Mouse (Mus musculus) liver, postnatal 0 days (tissue): ENCODE results near the gene Ddo.

Experiments
- CTCF ChIP-seq: sonication (generic); IDR thresholded peaks from 2 replicates; pipeline ENCODE4 v1.5.1; 2016; ENCODE audit warnings: antibody characterized with exemption, low read depth
- EP300 ChIP-seq: IDR thresholded peaks from 2 replicates; pipeline ENCODE4 v1.6.1; 2016; ENCODE audit warnings: antibody characterized with exemption, low read depth, mild to moderate bottlenecking

DNA sequence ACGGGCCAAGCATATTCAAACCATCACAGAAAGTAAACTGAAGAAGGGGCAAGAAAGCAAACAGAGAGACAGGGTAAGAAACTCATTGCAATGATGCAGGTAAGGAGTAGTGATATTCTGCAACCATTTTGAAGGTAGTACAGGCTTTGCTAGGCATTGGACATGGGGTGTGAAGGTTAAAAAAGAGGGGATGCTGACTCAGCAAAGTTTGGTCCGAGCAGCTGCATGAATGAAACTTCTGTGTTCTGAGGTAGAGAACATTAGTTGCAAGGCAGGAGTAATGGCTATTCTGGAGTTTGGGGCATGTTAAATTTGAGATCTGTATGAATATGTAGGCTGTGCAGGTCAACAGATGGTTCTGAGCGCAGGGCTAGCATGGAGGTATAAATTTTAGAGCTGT, 35.5 kb downstream of the Ddo start:
- TF ChIP-seq EP300, result no peak
- no peak for TF ChIP-seq CTCF
